In the genomic region with DNA sequence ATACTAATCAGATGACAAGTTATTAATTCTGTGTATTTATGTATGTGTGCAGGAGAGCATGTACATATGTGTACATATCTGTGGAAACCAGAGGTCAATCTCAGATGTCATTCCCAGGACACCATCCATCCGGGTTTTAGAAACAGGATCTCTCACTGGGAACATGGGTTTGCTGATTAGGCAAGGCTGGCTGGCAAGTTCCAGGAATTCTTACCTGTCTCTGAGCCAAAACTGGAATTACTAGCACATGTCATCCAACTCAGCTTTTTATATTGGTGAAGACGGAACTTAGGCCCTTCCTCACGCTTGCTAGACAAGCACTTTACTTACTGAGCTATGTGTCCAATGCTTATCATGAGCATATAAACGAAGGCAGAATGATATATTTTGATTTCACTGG, we compare ENCODE assay signal across 13 mouse cellular contexts.
A peak's percentile ranks its signal among the peaks of the same experiment; 100 is the strongest.
DNase-seq lines count a peak whose midpoint lies in the region; ATAC-seq and TF ChIP-seq lines count a peak whose summit lies in the region.
"Had no signal": no experiment of that assay in that cellular context is flagged by ENCODE, and none has a peak within 500 bp of the region (broad histone marks: within the 10 kb centered on the region; RNA-seq: fewer than 3 reads in every experiment).

No protein-coding gene starts in this region.

- no peak for TF ChIP-seq EP300 in lung, postnatal 0 days (IDR thresholded peaks at IDR 0.05)

- no peak overlapping the region for H3K4me3 ChIP-seq in heart, embryonic 11.5 days (ENCODE audit: low read depth, low read length)
- H3K4me3 ChIP-seq in lung, postnatal 0 days (ENCODE audit: low read depth, low read length), result no peak overlapping the region
- H3K4me3 ChIP-seq: heart, embryonic 15.5 days had no signal

- H3K9me3 ChIP-seq in heart, embryonic 11.5 days (replicated peaks; ENCODE audit: control insufficient read depth, low read length), result no peaks in the 10 kb centered on the region
- H3K9me3 ChIP-seq in lung, postnatal 0 days (ENCODE audit: low read length), result no peaks in the 10 kb centered on the region
- H3K9me3 ChIP-seq: heart, embryonic 15.5 days had no signal

- H3K27ac ChIP-seq in heart, embryonic 11.5 days (ENCODE audit: low read depth, low read length), result no peak overlapping the region
- no peak overlapping the region for H3K27ac ChIP-seq in lung, postnatal 0 days (ENCODE audit: low read length)
- H3K27ac ChIP-seq: heart, embryonic 15.5 days; liver, embryonic 14.5 days had no signal

- DNase-seq in heart, adult 8-10 months (ENCODE audit: low spot score), result peak; percentile 35
- DNase-seq in lung, postnatal 14 days, result peak; percentile 1
- DNase-seq in lung, postnatal 0 days (ENCODE audit: low spot score), result no peak
- DNase-seq in gastrocnemius, adult 8-10 months (ENCODE audit: low spot score in 2 of 2), result peak; percentile 13 to 14
- DNase-seq in skeletal muscle tissue, adult 2 months (ENCODE audit: low read depth, low spot score), result peak; percentile 40
- DNase-seq: cerebellum, adult 9-11 months; embryo, embryonic 11 days; thymus, adult 2 months had no signal

- whole genome bisulfite sequencing in heart, embryonic 11.5 days (ENCODE audit: insufficient replicate concordance), result 76% methylated on average over 4 of the region's 4 CpGs
- 57% methylated on average over 4 of the region's 4 CpGs for WGBS in lung, postnatal 0 days

- TF ChIP-seq CTCF in lung, postnatal 0 days (IDR thresholded peaks at IDR 0.05), result no peak

- no peak overlapping the region for H3K4me2 ChIP-seq in heart, embryonic 11.5 days
- H3K4me2 ChIP-seq in lung, postnatal 0 days (replicated peaks; ENCODE audit: low read depth, low read length), result no peak overlapping the region
- H3K4me2 ChIP-seq: heart, embryonic 15.5 days had no signal

- H3K36me3 ChIP-seq in heart, embryonic 11.5 days (ENCODE audit: control insufficient read depth, insufficient read depth, low read length), result no peaks in the 10 kb centered on the region
- H3K36me3 ChIP-seq in lung, postnatal 0 days (ENCODE audit: insufficient read depth, low read length), result no peaks in the 10 kb centered on the region
- H3K36me3 ChIP-seq: heart, embryonic 15.5 days had no signal

- ATAC-seq in heart, embryonic 11.5 days (replicated peaks; ENCODE audit: insufficient number of reproducible peaks, low FRiP score, low TSS enrichment), result no peak
- no peak for ATAC-seq in lung, postnatal 0 days
- ATAC-seq in inflammation-experienced regulatory T-cells, adult 6 months, result no peak
- ATAC-seq: midbrain, embryonic 16.5 days had no signal

- no peaks in the 10 kb centered on the region for H3K27me3 ChIP-seq in heart, embryonic 11.5 days (ENCODE audit: control insufficient read depth, insufficient read depth, low read length)
- H3K27me3 ChIP-seq in lung, postnatal 0 days (replicated peaks; ENCODE audit: insufficient read depth, low read length), result no peaks in the 10 kb centered on the region
- H3K27me3 ChIP-seq: heart, embryonic 15.5 days had no signal

- no peak overlapping the region for H3K9ac ChIP-seq in heart, embryonic 11.5 days (ENCODE audit: low read depth, low read length)
- no peak overlapping the region for H3K9ac ChIP-seq in lung, postnatal 0 days (replicated peaks; ENCODE audit: low read depth)
- H3K9ac ChIP-seq: heart, embryonic 15.5 days; liver, embryonic 14.5 days had no signal

- no peaks in the 10 kb centered on the region for H3K4me1 ChIP-seq in heart, embryonic 11.5 days (ENCODE audit: control insufficient read depth, insufficient read depth, low read length)
- no peaks in the 10 kb centered on the region for H3K4me1 ChIP-seq in lung, postnatal 0 days (ENCODE audit: insufficient read depth, low read depth, low read length)
- H3K4me1 ChIP-seq: heart, embryonic 15.5 days had no signal
